Comparison of ENCODE assay signal across 10 mouse cellular contexts in genomic region chr14:79076560-79077300, GRCm38 (mm10).
A peak's percentile ranks its signal among the peaks of the same experiment; 100 is the strongest.
DNase-seq lines count a peak whose midpoint lies in the region; ATAC-seq and TF ChIP-seq lines count a peak whose summit lies in the region.
"Had no signal": no experiment of that assay in that cellular context is flagged by ENCODE, and none has a peak within 500 bp of the region (broad histone marks: within the 10 kb centered on the region; RNA-seq: fewer than 3 reads in every experiment).

No protein-coding gene starts in this region.

- H3K9me3 ChIP-seq in heart, embryonic 10.5 days, result no peaks in the 10 kb centered on the region
- H3K9me3 ChIP-seq in embryonic facial prominence, embryonic 12.5 days, result no peaks in the 10 kb centered on the region
- H3K9me3 ChIP-seq in lung, postnatal 0 days (ENCODE audit: low read length), result no peaks in the 10 kb centered on the region
- no peaks in the 10 kb centered on the region for H3K9me3 ChIP-seq in forebrain, embryonic 11.5 days (ENCODE audit: control insufficient read depth, low read length)
- H3K9me3 ChIP-seq: neural tube, embryonic 12.5 days had no signal

- 82% methylated on average over 9 of the region's 9 CpGs for WGBS in heart, embryonic 10.5 days
- 43% methylated on average over 9 of the region's 9 CpGs for WGBS in embryonic facial prominence, embryonic 12.5 days
- 48% methylated on average over 9 of the region's 9 CpGs for WGBS in lung, postnatal 0 days
- 88% methylated on average over 9 of the region's 9 CpGs for WGBS in forebrain, embryonic 11.5 days

- H3K27me3 ChIP-seq in heart, embryonic 10.5 days (ENCODE audit: insufficient read depth, poor library complexity, severe bottlenecking), result no peaks in the 10 kb centered on the region
- no peaks in the 10 kb centered on the region for H3K27me3 ChIP-seq in embryonic facial prominence, embryonic 12.5 days
- H3K27me3 ChIP-seq in lung, postnatal 0 days (replicated peaks; ENCODE audit: insufficient read depth, low read length), result no peaks in the 10 kb centered on the region
- no peaks in the 10 kb centered on the region for H3K27me3 ChIP-seq in forebrain, embryonic 11.5 days (ENCODE audit: control insufficient read depth, insufficient read depth, low read length)
- H3K27me3 ChIP-seq: CH12.LX; neural tube, embryonic 12.5 days had no signal

- DNase-seq in heart, adult 18-20 months, result peak; percentile 47 to 62
- DNase-seq in heart, embryonic 10.5 days (ENCODE audit: low spot score), result no peak
- peak; percentile 3 to 52 for DNase-seq in heart, adult 9 months (ENCODE audit: low spot score in 2 of 2)
- DNase-seq in lung, postnatal 0 days (ENCODE audit: low spot score), result peak; percentile 70
- DNase-seq in embryo, embryonic 10 days (ENCODE audit: low spot score), result no peak
- DNase-seq in spleen, postnatal 14 days (ENCODE audit: low spot score in 2 of 2), result no peak
- DNase-seq in forebrain, embryonic 11.5 days (ENCODE audit: low spot score), result no peak

- no peak for ATAC-seq in embryonic facial prominence, embryonic 12.5 days (ENCODE audit: insufficient number of reproducible peaks, insufficient read depth, low FRiP score, low TSS enrichment)
- ATAC-seq in lung, postnatal 0 days, result peak; percentile 55
- ATAC-seq in forebrain, embryonic 11.5 days (replicated peaks; ENCODE audit: low FRiP score), result no peak

- H3K4me2 ChIP-seq in embryonic facial prominence, embryonic 12.5 days (replicated peaks), result no peak overlapping the region
- H3K4me2 ChIP-seq in lung, postnatal 0 days (replicated peaks; ENCODE audit: low read depth, low read length), result no peak overlapping the region
- no peak overlapping the region for H3K4me2 ChIP-seq in forebrain, embryonic 11.5 days (ENCODE audit: low read depth, low read length, severe bottlenecking)
- H3K4me2 ChIP-seq: neural tube, embryonic 12.5 days had no signal

- 0 out of 2 replicates have a peak, but pooled peaks cover 5% of the 10 kb centered on the region for H3K4me1 ChIP-seq in heart, embryonic 10.5 days
- peaks cover 17% of the 10 kb centered on the region; the same call in 1 of the 2 replicates for H3K4me1 ChIP-seq in embryonic facial prominence, embryonic 12.5 days
- H3K4me1 ChIP-seq in lung, postnatal 0 days (ENCODE audit: insufficient read depth, low read depth, low read length), result no peaks in the 10 kb centered on the region
- H3K4me1 ChIP-seq in forebrain, embryonic 11.5 days (replicated peaks; ENCODE audit: control insufficient read depth, insufficient read depth, low read length), result no peaks in the 10 kb centered on the region
- H3K4me1 ChIP-seq: neural tube, embryonic 12.5 days had no signal

- H3K4me3 ChIP-seq in heart, embryonic 10.5 days, result no peak overlapping the region
- H3K4me3 ChIP-seq in embryonic facial prominence, embryonic 12.5 days, result no peak overlapping the region
- H3K4me3 ChIP-seq in lung, postnatal 0 days (ENCODE audit: low read depth, low read length), result no peak overlapping the region
- no peak overlapping the region for H3K4me3 ChIP-seq in forebrain, embryonic 11.5 days (ENCODE audit: low read depth, low read length)
- H3K4me3 ChIP-seq: neural tube, embryonic 12.5 days had no signal

- H3K27ac ChIP-seq in heart, embryonic 10.5 days, result no peak overlapping the region
- H3K27ac ChIP-seq in embryonic facial prominence, embryonic 12.5 days, result peak overlapping the region; percentile 63
- 0 out of 2 replicates have a peak overlapping the region, but pooled peaks have one; percentile 10 for H3K27ac ChIP-seq in lung, postnatal 0 days (ENCODE audit: low read length)
- H3K27ac ChIP-seq in forebrain, embryonic 11.5 days (ENCODE audit: low read depth, low read length), result no peak overlapping the region
- H3K27ac ChIP-seq: neural tube, embryonic 12.5 days had no signal

- no peak for TF ChIP-seq CTCF in lung, postnatal 0 days (IDR thresholded peaks at IDR 0.05)

- no peak for TF ChIP-seq EP300 in lung, postnatal 0 days (IDR thresholded peaks at IDR 0.05)

- H3K36me3 ChIP-seq in heart, embryonic 10.5 days, result no peaks in the 10 kb centered on the region
- H3K36me3 ChIP-seq in embryonic facial prominence, embryonic 12.5 days, result no peaks in the 10 kb centered on the region
- no peaks in the 10 kb centered on the region for H3K36me3 ChIP-seq in lung, postnatal 0 days (ENCODE audit: insufficient read depth, low read length)
- no peaks in the 10 kb centered on the region for H3K36me3 ChIP-seq in forebrain, embryonic 11.5 days (ENCODE audit: control insufficient read depth, insufficient read depth, low read length)
- H3K36me3 ChIP-seq: neural tube, embryonic 12.5 days had no signal

- no peak overlapping the region for H3K9ac ChIP-seq in embryonic facial prominence, embryonic 12.5 days
- no peak overlapping the region for H3K9ac ChIP-seq in lung, postnatal 0 days (replicated peaks; ENCODE audit: low read depth)
- no peak overlapping the region for H3K9ac ChIP-seq in forebrain, embryonic 11.5 days (ENCODE audit: low read length)
- H3K9ac ChIP-seq: neural tube, embryonic 12.5 days had no signal

Comparison
In these comparisons a context has a peak if more than half of its experiments do, and no peak if none do; other contexts are left out.
1. DNase-seq: peak in heart, adult 18-20 months (2 of 2), heart, adult 9 months (2 of 2) and lung, postnatal 0 days (single experiment); none in heart, embryonic 10.5 days (single experiment), embryo, embryonic 10 days (single experiment), spleen, postnatal 14 days (0 of 2) and forebrain, embryonic 11.5 days (single experiment).
2. H3K27ac ChIP-seq: peak in embryonic facial prominence, embryonic 12.5 days (single experiment) and lung, postnatal 0 days (single experiment); none in heart, embryonic 10.5 days (single experiment) and forebrain, embryonic 11.5 days (single experiment).